Mouse (Mus musculus) intestine, embryonic 16.5 days (tissue): ENCODE results near the gene Mug2. TPM values are rescaled to one million over a fixed set of nuclear protein-coding genes. Genes with fewer than 3 reads are reported as not detected.
"Not testable (repeated sequence)": the region's sequence is repeated elsewhere in the genome, so short reads cannot be mapped to it uniquely, and the experiment has no call there.

ENCODE experiments used
- ATAC-seq: fragments of 200-750 bp; cut with Nextera tagmentation; 2 replicates; pipeline ENCODE4 v1.8.0; 2017; ENCODE audit warnings: moderate TSS enrichment, moderate library complexity
- H3K27ac ChIP-seq: fragments of 300-500 bp; sonication (generic); 2 replicates; pipeline ENCODE4 v1.5.1; 2014; ENCODE audit warnings: mild to moderate bottlenecking, low read length
- H3K27me3 ChIP-seq: fragments of 300-500 bp; sonication (generic); replicated peaks from 2 replicates; pipeline ENCODE4 v1.6.1; 2014; ENCODE audit warnings: low read length, control low read depth, mixed read lengths; ENCODE audit not compliant: control insufficient read depth, insufficient read depth
- H3K36me3 ChIP-seq: fragments of 300-500 bp; sonication (generic); 2 replicates; pipeline ENCODE4 v1.6.1; 2014; ENCODE audit warnings: low read length, control low read depth; ENCODE audit not compliant: control insufficient read depth, insufficient read depth
- H3K4me1 ChIP-seq: fragments of 300-500 bp; sonication (generic); 2 replicates; pipeline ENCODE4 v1.6.1; 2014; ENCODE audit warnings: low read length, control low read depth, mixed read lengths; ENCODE audit not compliant: control insufficient read depth, insufficient read depth
- H3K4me2 ChIP-seq: fragments of 300-500 bp; sonication (generic); 2 replicates; pipeline ENCODE4 v1.6.1; 2014; ENCODE audit warnings: low read depth, low read length, control low read depth
- H3K4me3 ChIP-seq: fragments of 300-500 bp; sonication (generic); 2 replicates; pipeline ENCODE4 v1.5.1; 2014; ENCODE audit warnings: mild to moderate bottlenecking, low read length
- H3K9ac ChIP-seq: fragments of 300-500 bp; sonication (generic); 2 replicates; pipeline ENCODE4 v1.6.1; 2014; ENCODE audit warnings: low read depth, low read length
- H3K9me3 ChIP-seq: fragments of 300-500 bp; sonication (generic); 2 replicates; pipeline ENCODE4 v1.6.1; 2016; ENCODE audit warnings: low read length, control low read depth; ENCODE audit not compliant: control insufficient read depth
- WGBS: fragments of 180-500 bp; shearing (Covaris S2); extraction: QIAGEN DNeasy Blood & Tissue Kit; methylation state at CpG from one replicate; pipeline ENCODE4 v1.1.7; 2014; 5-methylcytosine and 5-hydroxymethylcytosine counted together
- polyA plus RNA-seq: library from polyadenylated mRNA; unstranded; fragments of >200 nt; fragmentation: Nextera tagmentation; extraction: Ambion mirVana; gene quantifications from 2 replicates; pipeline ENCODE4 v1.2.1, GENCODE M21; 2015

Mug2 gene
- not detected in 2 replicates for polyA plus RNA-seq

DNA sequence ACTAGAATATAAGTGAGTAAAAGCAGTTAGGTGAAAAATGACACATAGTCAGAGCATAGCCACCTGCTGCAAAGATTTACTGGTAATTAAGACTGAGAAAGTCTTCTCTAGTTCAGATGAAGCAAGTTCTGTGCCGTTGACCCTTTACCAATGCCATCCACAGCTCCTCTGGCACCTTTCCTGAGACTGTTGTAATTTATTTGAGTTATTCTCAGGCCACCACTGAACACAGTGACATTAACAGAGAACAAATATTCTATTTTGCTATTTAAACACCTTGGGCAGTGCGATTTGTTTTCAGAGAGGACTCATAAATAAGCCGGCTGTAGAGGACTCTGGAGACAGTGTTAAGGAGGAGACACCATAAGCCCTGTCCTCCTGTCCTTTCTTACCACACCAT is at the start of gene Mug2:
Mug2 (plus strand) TSS at position 301 of the 400 bp plus-strand sequence.
- not testable (repeated sequence) for H3K4me2 ChIP-seq, H3K27me3 ChIP-seq, ATAC-seq, H3K9ac ChIP-seq, H3K36me3 ChIP-seq, H3K9me3 ChIP-seq, H3K27ac ChIP-seq, H3K4me3 ChIP-seq, H3K4me1 ChIP-seq
- no CpG with 5 or more reads among the region's 3 CpGs for WGBS

DNA sequence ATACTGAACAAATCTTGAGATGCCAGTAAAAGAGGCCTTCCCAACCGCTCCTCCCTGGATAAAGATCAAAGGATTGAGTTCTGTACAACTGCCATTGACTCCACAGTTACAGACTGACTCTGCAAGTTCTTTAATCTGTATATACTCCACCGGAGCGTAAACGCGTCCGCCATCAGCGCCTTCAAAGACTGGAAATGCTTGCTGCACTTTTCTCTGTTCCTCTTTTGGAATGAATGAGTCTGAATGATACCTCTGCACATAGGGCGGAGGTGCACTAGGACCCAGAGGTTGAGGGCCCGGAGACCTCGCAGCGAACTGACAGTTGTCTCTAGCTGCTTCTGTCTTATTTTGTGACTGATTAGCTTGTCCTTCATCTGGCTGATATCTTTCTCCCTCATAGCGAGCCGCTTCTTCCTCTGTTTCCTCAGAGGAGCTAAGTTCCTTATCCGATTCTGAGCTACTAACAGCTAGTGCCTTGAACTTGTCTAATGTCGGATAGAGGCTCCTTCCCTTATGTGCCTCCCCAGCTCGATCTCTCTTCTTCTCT is 48.7 kb upstream of the Mug2 start:
- 88% methylated on average over 16 of the region's 16 CpGs for WGBS
- ATAC-seq: not testable (repeated sequence)

DNA sequence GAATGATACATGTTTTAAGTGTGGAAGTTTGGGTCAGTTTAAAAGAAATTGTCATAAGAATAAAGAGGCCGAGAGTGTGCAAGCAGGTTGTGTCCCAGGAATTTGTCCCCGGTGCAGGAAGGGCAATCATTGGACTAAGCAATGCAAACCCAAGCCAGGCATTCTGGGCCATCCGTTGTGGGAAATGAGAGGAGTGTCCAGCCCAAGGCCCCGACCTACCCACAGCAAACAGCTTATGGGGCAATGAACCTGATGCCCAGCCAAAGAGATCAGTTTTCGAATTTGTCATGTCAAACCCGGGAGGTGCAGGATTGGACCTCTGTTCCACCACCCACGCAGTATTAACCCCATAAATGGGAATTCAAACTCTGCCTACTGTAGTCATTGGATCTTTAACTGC is 30.9 kb upstream of the Mug2 start:
- H3K4me1 ChIP-seq: no peaks in the 10 kb centered on the region
- no peaks in the 10 kb centered on the region for H3K27me3 ChIP-seq
- H3K9me3 ChIP-seq: no peaks in the 10 kb centered on the region
- no peaks in the 10 kb centered on the region for H3K36me3 ChIP-seq
- no peak overlapping the region for H3K4me3 ChIP-seq
- H3K9ac ChIP-seq: no peak overlapping the region
- no peak for ATAC-seq
- H3K4me2 ChIP-seq: no peak overlapping the region
- no peak overlapping the region for H3K27ac ChIP-seq
- 80% methylated on average over 7 of the region's 7 CpGs for WGBS

More for the DNA sequence above, 48.7 kb upstream of the Mug2 start:
- H3K4me1 ChIP-seq, H3K9me3 ChIP-seq, H3K4me3 ChIP-seq, H3K27me3 ChIP-seq, H3K9ac ChIP-seq, H3K36me3 ChIP-seq, H3K4me2 ChIP-seq, H3K27ac ChIP-seq: not testable (repeated sequence)

DNA sequence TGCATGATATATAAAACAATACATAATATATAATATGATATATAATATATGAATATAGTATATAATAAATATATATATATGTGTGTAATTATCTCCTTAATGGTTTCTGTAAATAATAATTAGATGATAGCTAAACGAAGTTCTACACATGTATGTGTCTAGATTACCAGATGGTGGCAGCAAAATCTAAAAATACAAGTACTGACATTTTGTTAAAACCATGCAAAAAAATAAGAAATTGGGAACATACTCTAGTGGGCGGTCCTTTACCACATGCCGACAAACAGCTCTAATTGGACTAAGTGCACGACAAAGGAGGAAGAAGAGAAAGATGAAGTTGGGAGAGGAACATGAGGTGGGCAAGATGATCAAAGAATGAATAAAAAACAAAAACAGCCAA is 94.3 kb downstream of the Mug2 start:
- Histone ChIP-seq H3K9me3 (no peaks in the 10 kb centered on the region), H3K9ac (no peak overlapping the region), H3K27ac (no peak overlapping the region), H3K36me3 (no peaks in the 10 kb centered on the region), H3K4me3 (no peak overlapping the region), H3K4me2 (no peak overlapping the region), H3K4me1 (no peaks in the 10 kb centered on the region), H3K27me3 (no peaks in the 10 kb centered on the region)
- 88% methylated on average over 4 of the region's 4 CpGs for WGBS
- no peak for ATAC-seq

DNA sequence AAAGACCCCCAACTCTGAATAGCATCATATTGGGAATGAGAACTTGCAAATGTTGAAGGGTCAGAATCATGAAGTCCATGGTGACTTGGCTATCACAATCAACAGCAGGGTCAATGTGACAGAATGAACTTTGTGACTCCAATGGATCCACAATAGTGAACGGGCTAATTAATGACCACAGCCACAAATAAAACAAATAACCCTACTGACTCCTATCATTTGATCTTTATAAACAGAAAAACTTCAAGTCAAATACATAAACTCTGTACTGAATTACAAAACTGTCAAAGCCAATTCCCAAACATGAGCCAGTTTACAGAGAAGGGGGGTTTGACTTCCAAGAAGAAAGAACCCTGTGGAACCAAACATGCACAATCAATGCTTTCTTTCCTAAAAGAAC is 95.1 kb downstream of the Mug2 start:
- Histone ChIP-seq H3K4me2 (no peak overlapping the region), H3K9me3 (no peaks in the 10 kb centered on the region), H3K36me3 (no peaks in the 10 kb centered on the region), H3K4me3 (no peak overlapping the region), H3K4me1 (no peaks in the 10 kb centered on the region), H3K9ac (no peak overlapping the region), H3K27ac (no peak overlapping the region), H3K27me3 (no peaks in the 10 kb centered on the region)
- WGBS: 55% methylated on average over 1 of the region's 1 CpGs
- no peak for ATAC-seq

DNA sequence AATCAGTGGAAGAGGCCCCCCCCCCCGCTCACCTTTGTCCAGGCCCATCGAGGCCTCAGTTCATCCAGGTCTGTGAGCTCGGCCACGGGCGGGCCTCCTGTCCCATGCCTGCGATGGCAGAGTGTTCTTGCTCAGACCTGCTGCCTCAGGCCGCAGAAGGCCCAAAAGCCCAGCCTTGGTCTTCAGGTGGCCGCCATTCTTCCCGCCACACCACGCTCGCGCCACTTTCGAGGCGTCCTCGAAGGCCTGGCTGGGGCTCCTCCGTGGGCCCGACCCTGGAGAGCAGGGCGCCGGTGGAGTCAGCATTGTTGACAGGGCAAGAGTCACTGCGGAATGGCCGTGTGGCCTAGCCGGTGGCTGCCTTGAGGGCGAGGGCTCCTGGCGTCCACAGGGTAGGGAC is 110.4 kb downstream of the Mug2 start:
- Histone ChIP-seq H3K9ac (no peak overlapping the region), H3K4me2 (no peak overlapping the region), H3K4me1 (no peaks in the 10 kb centered on the region), H3K27me3 (no peaks in the 10 kb centered on the region), H3K27ac (no peak overlapping the region), H3K9me3 (no peaks in the 10 kb centered on the region), H3K4me3 (no peak overlapping the region), H3K36me3 (no peaks in the 10 kb centered on the region)
- WGBS: 91% methylated on average over 24 of the region's 24 CpGs
- ATAC-seq: no peak

DNA sequence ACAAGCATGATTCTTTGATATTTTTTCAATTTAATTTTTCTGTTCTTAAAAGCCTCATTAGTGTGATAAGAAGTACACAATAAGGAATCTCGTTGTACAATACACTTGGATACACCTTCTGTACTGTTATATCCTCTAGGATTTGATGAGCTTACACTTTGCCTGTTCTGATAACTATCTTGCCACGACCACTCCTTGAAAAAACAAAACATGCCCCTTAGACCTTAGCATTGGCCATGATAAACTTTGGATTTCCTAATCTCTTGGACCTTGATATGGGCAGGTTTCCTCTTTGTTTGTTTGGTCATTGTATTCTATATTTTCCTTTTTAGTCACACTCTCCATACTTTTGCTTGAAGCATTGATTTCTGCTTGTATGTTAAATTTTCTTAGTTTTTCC is 123.0 kb downstream of the Mug2 start:
- H3K9ac ChIP-seq: no peak overlapping the region
- no peaks in the 10 kb centered on the region for H3K4me1 ChIP-seq
- no peaks in the 10 kb centered on the region for H3K9me3 ChIP-seq
- 59% methylated on average over 2 of the region's 2 CpGs for WGBS
- H3K27ac ChIP-seq: no peak overlapping the region
- H3K27me3 ChIP-seq: no peaks in the 10 kb centered on the region
- H3K36me3 ChIP-seq: no peaks in the 10 kb centered on the region
- no peak overlapping the region for H3K4me2 ChIP-seq
- no peak overlapping the region for H3K4me3 ChIP-seq
- ATAC-seq: no peak

Other genes with a start within 250 kb of the Mug2 start
- not detected in 2 replicates for gene Mug1, start 168.2 kb upstream of the Mug2 start, polyA plus RNA-seq